Mouse (Mus musculus): Measurements from ENCODE around the gene Irf5. TPM values are rescaled to one million over a fixed set of nuclear protein-coding genes. Genes with fewer than 3 reads are reported as not detected.

Irf5 gene
- polyA plus RNA-seq, 1 experiment from 2014 or later = 5.0 TPM

DNA sequence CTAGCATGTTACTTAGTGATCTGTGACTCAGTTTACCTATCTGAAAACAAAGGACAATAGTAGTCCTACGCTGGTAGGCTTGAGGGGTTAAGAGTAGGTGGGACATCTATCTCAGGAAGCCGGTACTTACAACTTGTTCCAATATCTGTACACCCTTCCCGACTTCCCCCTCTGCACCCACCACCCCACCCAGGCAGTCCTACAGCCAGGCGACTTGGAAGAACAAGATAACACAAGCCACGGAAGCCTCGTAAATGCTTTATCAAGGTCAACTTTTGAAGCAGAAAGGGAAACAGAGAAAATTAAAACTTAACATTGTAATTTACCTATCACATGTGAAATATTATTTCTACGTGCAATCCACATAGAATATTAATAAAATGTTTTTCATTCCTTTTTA, 26.2 kb upstream of the Irf5 start:
- Histone ChIP-seq H3K4me3 (ENCODE audit: control insufficient read depth in 1 of 2, insufficient read depth in 1 of 2, low read depth in 1 of 2, low read length in 2 of 2) (no peak overlapping the region), H3K9me3 (ENCODE audit: control insufficient read depth, low read length) (no peaks in the 10 kb centered on the region), H3K4me1 (ENCODE audit: control insufficient read depth in 2 of 2, insufficient read depth in 2 of 2, low read length in 2 of 2) (peaks cover 0 to 4% of the 10 kb centered on the region in 2 experiments; a peak in 1 of 4 replicates), H3K27ac (replicated peaks in 1 of 2; ENCODE audit: control insufficient read depth in 1 of 2, insufficient read depth in 1 of 2, low read depth in 2 of 2, low read length in 2 of 2) (no peak overlapping the region), H3K36me3 (ENCODE audit: control insufficient read depth, insufficient read depth, low read length) (no peaks in the 10 kb centered on the region; the same call in 1 of the 2 replicates), H3K4me2 (ENCODE audit: low read length) (no peak overlapping the region), H3K27me3 (ENCODE audit: control insufficient read depth, insufficient read depth, low read length) (peaks cover 25% of the 10 kb centered on the region), H3K9ac (ENCODE audit: low read length) (no peak overlapping the region)
- WGBS = 74% methylated on average over 7 of the region's 7 CpGs
- no peak for ATAC-seq (ENCODE audit: insufficient number of reproducible peaks, insufficient read depth, low FRiP score, low read depth)

DNA sequence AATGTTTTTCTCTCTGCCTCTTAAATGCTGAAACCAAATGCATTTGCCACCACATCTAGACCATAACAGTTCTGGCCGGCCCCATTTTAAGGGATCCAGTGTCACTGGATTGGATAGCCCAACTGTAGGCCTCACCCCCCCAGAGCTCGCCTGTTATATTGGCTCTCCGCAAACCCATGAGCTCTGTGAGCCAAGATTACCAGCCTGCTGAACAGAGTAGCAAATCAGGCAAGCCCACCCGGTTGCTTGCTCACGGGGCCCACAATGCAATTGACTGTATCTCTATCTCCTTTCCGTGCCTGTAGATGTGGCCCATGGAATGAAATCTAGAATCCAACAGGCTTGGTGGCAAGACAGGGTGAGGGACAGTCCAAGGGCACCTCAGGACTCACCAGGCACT, 25.6 kb upstream of the Irf5 start:
- H3K9ac ChIP-seq (ENCODE audit: low read length) = no peak overlapping the region
- H3K9me3 ChIP-seq (ENCODE audit: control insufficient read depth, low read length) = no peaks in the 10 kb centered on the region
- peaks cover 20% of the 10 kb centered on the region for H3K27me3 ChIP-seq (ENCODE audit: control insufficient read depth, insufficient read depth, low read length)
- H3K4me3 ChIP-seq (ENCODE audit: control insufficient read depth in 1 of 2, insufficient read depth in 1 of 2, low read depth in 1 of 2, low read length in 2 of 2) = no peak overlapping the region
- 85% methylated on average over 6 of the region's 6 CpGs for WGBS
- no peak for ATAC-seq (ENCODE audit: insufficient number of reproducible peaks, insufficient read depth, low FRiP score, low read depth)
- H3K4me2 ChIP-seq (ENCODE audit: low read length) = no peak overlapping the region
- peaks cover 0 to 4% of the 10 kb centered on the region in 2 experiments; a peak in 1 of 4 replicates for H3K4me1 ChIP-seq (ENCODE audit: control insufficient read depth in 2 of 2, insufficient read depth in 2 of 2, low read length in 2 of 2)
- no peak overlapping the region for H3K27ac ChIP-seq (replicated peaks in 1 of 2; ENCODE audit: control insufficient read depth in 1 of 2, insufficient read depth in 1 of 2, low read depth in 2 of 2, low read length in 2 of 2)
- no peaks in the 10 kb centered on the region; the same call in 1 of the 2 replicates for H3K36me3 ChIP-seq (ENCODE audit: control insufficient read depth, insufficient read depth, low read length)

DNA sequence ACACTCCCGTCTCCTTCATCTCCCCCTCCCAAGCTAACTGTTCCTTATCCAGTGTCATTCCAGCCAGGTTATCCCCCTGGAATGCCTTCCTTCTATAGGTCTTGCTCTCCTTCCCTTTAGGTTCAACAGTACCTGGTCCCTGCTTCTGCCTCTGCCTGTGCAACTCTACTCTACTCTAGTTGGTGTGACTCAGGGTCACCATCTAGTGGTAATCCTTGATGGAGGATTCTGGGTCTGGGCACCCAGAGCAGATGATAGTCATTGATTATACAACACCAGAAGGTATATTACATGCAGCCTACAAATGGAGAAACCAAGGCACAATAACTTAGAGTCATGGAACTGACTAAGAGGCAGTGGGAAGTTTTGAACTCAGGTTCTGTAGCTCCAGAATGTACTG, 24.8 kb upstream of the Irf5 start:
- ATAC-seq (ENCODE audit: insufficient number of reproducible peaks, insufficient read depth, low FRiP score, low read depth) = no peak
- H3K4me1 ChIP-seq (ENCODE audit: control insufficient read depth in 2 of 2, insufficient read depth in 2 of 2, low read length in 2 of 2) = peaks cover 3 to 6% of the 10 kb centered on the region in 2 experiments; a peak in 1 of 4 replicates
- H3K9ac ChIP-seq (ENCODE audit: low read length) = no peak overlapping the region
- H3K4me3 ChIP-seq (ENCODE audit: control insufficient read depth in 1 of 2, insufficient read depth in 1 of 2, low read depth in 1 of 2, low read length in 2 of 2) = no peak overlapping the region
- H3K27me3 ChIP-seq (ENCODE audit: control insufficient read depth, insufficient read depth, low read length) = peaks cover 17% of the 10 kb centered on the region
- no peak overlapping the region for H3K4me2 ChIP-seq (ENCODE audit: low read length)
- H3K27ac ChIP-seq (replicated peaks in 1 of 2; ENCODE audit: control insufficient read depth in 1 of 2, insufficient read depth in 1 of 2, low read depth in 2 of 2, low read length in 2 of 2) = no peak overlapping the region
- H3K36me3 ChIP-seq (ENCODE audit: control insufficient read depth, insufficient read depth, low read length) = no peaks in the 10 kb centered on the region; the same call in 1 of the 2 replicates
- H3K9me3 ChIP-seq (ENCODE audit: control insufficient read depth, low read length) = no peaks in the 10 kb centered on the region
- 100% methylated on average over 1 of the region's 1 CpGs for WGBS

DNA sequence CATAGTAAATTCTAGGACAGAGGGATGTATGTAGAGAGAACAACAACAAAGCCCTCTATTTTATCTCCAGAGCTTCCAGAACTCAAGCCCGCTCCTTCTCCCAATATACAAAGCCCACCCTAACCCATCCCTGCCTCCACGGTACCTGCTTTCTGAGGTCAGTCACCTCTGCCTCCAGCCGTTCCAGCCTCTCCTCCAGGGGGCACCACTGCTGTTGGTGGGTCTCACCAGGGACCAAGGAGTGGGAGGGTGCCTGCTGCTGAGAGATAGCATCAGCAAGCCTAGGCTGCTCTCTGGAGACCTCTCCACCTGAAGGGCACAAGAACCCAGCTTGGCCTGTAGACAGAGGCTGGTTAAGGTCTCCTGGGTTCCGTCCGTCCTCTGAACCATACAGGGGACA, 20.9 kb upstream of the Irf5 start:
- no peak for ATAC-seq (ENCODE audit: insufficient number of reproducible peaks, insufficient read depth, low FRiP score, low read depth)
- 91% methylated on average over 5 of the region's 5 CpGs for WGBS
- H3K27ac ChIP-seq (replicated peaks in 1 of 2; ENCODE audit: control insufficient read depth in 1 of 2, insufficient read depth in 1 of 2, low read depth in 2 of 2, low read length in 2 of 2) = no peak overlapping the region
- no peak overlapping the region for H3K4me3 ChIP-seq (ENCODE audit: control insufficient read depth in 1 of 2, insufficient read depth in 1 of 2, low read depth in 1 of 2, low read length in 2 of 2)
- H3K4me1 ChIP-seq (ENCODE audit: control insufficient read depth in 2 of 2, insufficient read depth in 2 of 2, low read length in 2 of 2) = peaks cover 15 to 16% of the 10 kb centered on the region in 2 experiments
- H3K9ac ChIP-seq (ENCODE audit: low read length) = no peak overlapping the region
- H3K9me3 ChIP-seq (ENCODE audit: control insufficient read depth, low read length) = no peaks in the 10 kb centered on the region
- H3K36me3 ChIP-seq (ENCODE audit: control insufficient read depth, insufficient read depth, low read length) = no peaks in the 10 kb centered on the region
- H3K27me3 ChIP-seq (ENCODE audit: control insufficient read depth, insufficient read depth, low read length) = peaks cover 3% of the 10 kb centered on the region; the same call in 1 of the 2 replicates
- no peak overlapping the region for H3K4me2 ChIP-seq (ENCODE audit: low read length)

DNA sequence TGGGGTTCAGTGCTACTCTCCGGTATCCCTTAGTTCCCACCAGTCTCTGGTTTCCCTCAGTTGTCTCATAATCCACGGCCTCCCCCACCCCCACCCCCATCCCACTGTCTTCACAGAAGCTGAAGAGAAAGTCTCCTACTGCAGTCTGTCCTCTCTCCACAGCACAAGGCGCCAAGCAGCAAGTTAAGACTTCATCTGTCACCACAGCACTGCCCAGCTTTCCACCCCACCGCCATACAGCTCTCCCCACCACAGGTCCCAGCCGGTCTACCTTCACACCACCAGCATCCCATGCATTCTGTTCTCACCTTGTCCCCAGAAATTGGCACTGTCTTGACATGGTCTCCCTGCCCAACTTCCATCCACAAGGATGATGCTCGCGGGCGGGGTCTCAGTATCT, 19.6 kb upstream of the Irf5 start:
- Histone ChIP-seq H3K4me3 (ENCODE audit: control insufficient read depth in 1 of 2, insufficient read depth in 1 of 2, low read depth in 1 of 2, low read length in 2 of 2) (peak overlapping the region; percentile 64 to 66), H3K4me2 (ENCODE audit: low read length) (peak overlapping the region; percentile 85), H3K4me1 (ENCODE audit: control insufficient read depth in 2 of 2, insufficient read depth in 2 of 2, low read length in 2 of 2) (peaks cover 15 to 16% of the 10 kb centered on the region in 2 experiments), H3K36me3 (ENCODE audit: control insufficient read depth, insufficient read depth, low read length) (no peaks in the 10 kb centered on the region), H3K9me3 (ENCODE audit: control insufficient read depth, low read length) (no peaks in the 10 kb centered on the region), H3K27me3 (ENCODE audit: control insufficient read depth, insufficient read depth, low read length) (peaks cover 3% of the 10 kb centered on the region; the same call in 1 of the 2 replicates), H3K27ac (replicated peaks in 1 of 2; ENCODE audit: control insufficient read depth in 1 of 2, insufficient read depth in 1 of 2, low read depth in 2 of 2, low read length in 2 of 2) (no peak overlapping the region), H3K9ac (ENCODE audit: low read length) (peak overlapping the region; percentile 70)
- WGBS = 26% methylated on average over 8 of the region's 8 CpGs
- ATAC-seq (ENCODE audit: insufficient number of reproducible peaks, insufficient read depth, low FRiP score, low read depth) = no peak

DNA sequence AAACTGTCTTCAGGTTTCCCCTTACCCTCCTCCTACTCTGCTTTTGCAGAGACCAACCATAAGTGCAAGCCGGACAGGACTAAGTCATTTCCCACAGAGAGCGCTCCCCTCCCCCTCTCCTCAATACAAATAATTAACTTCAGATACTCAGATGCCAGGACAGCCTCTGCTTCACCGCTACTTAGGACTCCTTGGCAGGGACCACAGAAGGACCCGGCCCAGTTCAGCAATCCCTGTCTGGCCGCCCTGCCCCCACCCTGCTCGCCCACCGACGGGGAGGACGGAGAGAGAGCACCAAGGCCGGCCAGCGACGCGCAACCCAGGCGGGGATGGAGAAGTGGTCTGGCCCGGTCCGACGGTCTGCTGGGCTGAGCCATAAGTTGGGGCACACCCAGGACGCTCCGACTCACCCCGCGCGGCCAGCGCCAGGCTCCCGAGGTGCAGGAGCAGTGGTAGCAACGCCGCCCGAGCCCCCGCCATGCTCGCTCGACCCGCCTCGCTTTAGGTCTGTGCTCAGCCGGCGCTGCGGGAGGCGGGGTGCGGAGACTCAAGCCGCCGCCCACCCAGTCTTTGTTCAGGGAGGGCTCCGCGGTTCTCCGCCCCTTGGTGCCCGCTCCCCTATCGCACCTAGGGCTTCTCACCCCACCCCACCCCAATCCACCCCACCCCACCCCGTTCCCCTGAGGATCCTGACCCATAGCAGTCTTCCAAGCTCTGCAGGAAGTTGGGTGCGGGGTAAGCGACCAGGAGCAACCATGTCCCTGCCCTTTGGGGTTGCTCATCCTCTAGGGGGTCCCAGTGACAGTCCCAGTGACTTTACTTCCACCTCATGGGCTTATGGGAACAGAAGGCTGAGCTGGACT, 18.7 kb upstream of the Irf5 start, which contains the start of gene Kcp:
TSS of gene Kcp (minus strand) at position 506 of the 863 bp plus-strand sequence.
- no peaks in the 10 kb centered on the region for H3K9me3 ChIP-seq (ENCODE audit: control insufficient read depth, low read length)
- H3K36me3 ChIP-seq (ENCODE audit: control insufficient read depth, insufficient read depth, low read length) = no peaks in the 10 kb centered on the region
- H3K27ac ChIP-seq (replicated peaks in 1 of 2; ENCODE audit: control insufficient read depth in 1 of 2, insufficient read depth in 1 of 2, low read depth in 2 of 2, low read length in 2 of 2) = no peak within 1 kb of the TSS
- peak within 1 kb of the TSS; percentile 85 for H3K4me2 ChIP-seq (ENCODE audit: low read length)
- peak; percentile 23 for ATAC-seq (ENCODE audit: insufficient number of reproducible peaks, insufficient read depth, low FRiP score, low read depth)
- peaks cover 15 to 17% of the 10 kb centered on the region in 2 experiments for H3K4me1 ChIP-seq (ENCODE audit: control insufficient read depth in 2 of 2, insufficient read depth in 2 of 2, low read length in 2 of 2)
- peaks cover 3% of the 10 kb centered on the region; the same call in 1 of the 2 replicates for H3K27me3 ChIP-seq (ENCODE audit: control insufficient read depth, insufficient read depth, low read length)
- peak within 1 kb of the TSS; percentile 70 for H3K9ac ChIP-seq (ENCODE audit: low read length)
- peak within 1 kb of the TSS; percentile 64 to 66 for H3K4me3 ChIP-seq (ENCODE audit: control insufficient read depth in 1 of 2, insufficient read depth in 1 of 2, low read depth in 1 of 2, low read length in 2 of 2)
- WGBS = under 1% methylated on average over 45 of the region's 47 CpGs

DNA sequence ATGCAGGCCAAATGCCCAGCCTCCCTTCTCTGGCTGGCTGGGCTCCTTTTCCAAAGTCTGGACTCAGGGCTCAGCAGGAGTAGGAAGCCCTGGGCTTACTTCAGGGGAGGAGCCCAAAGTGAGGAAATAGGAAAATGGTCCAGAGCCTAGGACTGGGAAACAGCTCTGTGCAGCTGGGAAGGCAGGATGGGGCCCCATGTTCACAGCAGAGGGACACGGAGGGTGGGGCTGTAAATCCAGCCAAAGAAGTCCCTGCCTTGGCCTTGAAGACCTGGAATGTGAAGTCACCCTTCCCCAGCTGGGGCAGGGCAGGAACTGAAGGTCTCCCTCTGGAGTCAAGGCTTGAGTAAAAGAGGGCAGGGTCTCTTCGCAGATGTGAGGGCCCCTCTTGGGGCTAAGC, 17.3 kb upstream of the Irf5 start:
- Histone ChIP-seq H3K27ac (replicated peaks in 1 of 2; ENCODE audit: control insufficient read depth in 1 of 2, insufficient read depth in 1 of 2, low read depth in 2 of 2, low read length in 2 of 2) (0 out of 4 replicates have a peak overlapping the region, but pooled peaks of 1 of the 2 experiments have one; percentile 6), H3K36me3 (ENCODE audit: control insufficient read depth, insufficient read depth, low read length) (no peaks in the 10 kb centered on the region), H3K4me1 (ENCODE audit: control insufficient read depth in 2 of 2, insufficient read depth in 2 of 2, low read length in 2 of 2) (peaks cover 19 to 27% of the 10 kb centered on the region in 2 experiments), H3K27me3 (ENCODE audit: control insufficient read depth, insufficient read depth, low read length) (peaks cover 3% of the 10 kb centered on the region; the same call in 1 of the 2 replicates), H3K9ac (ENCODE audit: low read length) (no peak overlapping the region), H3K4me2 (ENCODE audit: low read length) (no peak overlapping the region), H3K9me3 (ENCODE audit: control insufficient read depth, low read length) (no peaks in the 10 kb centered on the region), H3K4me3 (ENCODE audit: control insufficient read depth in 1 of 2, insufficient read depth in 1 of 2, low read depth in 1 of 2, low read length in 2 of 2) (no peak overlapping the region)
- ATAC-seq (ENCODE audit: insufficient number of reproducible peaks, insufficient read depth, low FRiP score, low read depth) = no peak
- 40% methylated on average over 2 of the region's 2 CpGs for WGBS

All from heart, embryonic 14.5 days (tissue).